Mouse (Mus musculus): ENCODE data around the gene Xk. TPM values are rescaled to one million over a fixed set of nuclear protein-coding genes. Genes with fewer than 3 reads are reported as not detected.

Xk gene
- polyA plus RNA-seq, 1 experiment from 2014 or later = 0.56 TPM

Other genes starting within 250 kb of the Xk start
- not detected in 3 replicates for gene Fthl17e, start 239.3 kb upstream of the Xk start, polyA plus RNA-seq (2018)
- gene Fthl17f, start 209.7 kb upstream of the Xk start, polyA plus RNA-seq (2018) = not detected in 3 replicates
- gene 4930402K13Rik, start 168.2 kb upstream of the Xk start, polyA plus RNA-seq (2018) = not detected in 3 replicates
- gene Lancl3, start 72.9 kb upstream of the Xk start, polyA plus RNA-seq (2018) = 0.21 TPM in 1 of 3 replicates, not detected in the others
- not detected in 3 replicates for gene Gm14862, start 15.9 kb upstream of the Xk start, polyA plus RNA-seq (2018)
- not detected in 3 replicates for gene H2al1m, start 11.0 kb downstream of the Xk start, polyA plus RNA-seq (2018)
- not detected in 3 replicates for gene H2al1k, start 77.9 kb downstream of the Xk start, polyA plus RNA-seq (2018)
- 209 to 458 TPM (median 351 TPM) in 3 replicates for gene Cybb, start 215.0 kb downstream of the Xk start, polyA plus RNA-seq (2018)

Data from macrophage (primary cell).